Mouse (Mus musculus) layer of hippocampus, postnatal 10 days (tissue): ENCODE measurements at regions not wholly inside any gene's neighbourhood (a gene's known extent, or its start where the extent isn't known, plus 50 kb on each side); places are given as distances from the start of the nearest gene placed in this dataset.

ENCODE experiments used
- DNase-seq, 2 experiments: peaks; one replicate each; pipeline ENCODE4 v3.0.0; 2021; ENCODE audit warnings: low spot score in 2 of 2

GRCm38 (mm10) chr10:102943156-102943555, 86.9 kb downstream of the Alx1 start:
- no peak for DNase-seq

GRCm38 (mm10) chr10:102940823-102941519, 89.0 kb downstream of the Alx1 start:
- no peak for DNase-seq

- no peak for DNase-seq
Observed at GRCm38 (mm10) chr10:102931445-102931844, 98.6 kb downstream of the Alx1 start.

GRCm38 (mm10) chr10:102928651-102929050, 101.4 kb downstream of the Alx1 start:
- no peak for DNase-seq

GRCm38 (mm10) chr10:102897368-102897767, 132.6 kb downstream of the Alx1 start:
- no peak for DNase-seq

- DNase-seq = no peak
Observed at GRCm38 (mm10) chr10:102895952-102896351, 134.1 kb downstream of the Alx1 start.

- DNase-seq = no peak
Observed at GRCm38 (mm10) chr10:102892373-102892772, 137.6 kb downstream of the Alx1 start.

GRCm38 (mm10) chr10:102889709-102890108, 140.3 kb downstream of the Alx1 start:
- DNase-seq = no peak

GRCm38 (mm10) chr10:102881824-102882438, 148.1 kb downstream of the Alx1 start:
- no peak for DNase-seq

GRCm38 (mm10) chr10:102878010-102878409, 152.0 kb downstream of the Alx1 start:
- DNase-seq = peak; percentile 17 to 26

- no peak for DNase-seq
Observed at GRCm38 (mm10) chr10:102876946-102877345, 153.1 kb downstream of the Alx1 start.

- no peak for DNase-seq
Observed at GRCm38 (mm10) chr10:102866920-102867319, 163.1 kb downstream of the Alx1 start.

- no peak for DNase-seq
Observed at GRCm38 (mm10) chr10:102836567-102837224, 193.3 kb downstream of the Alx1 start.

- no peak for DNase-seq
Observed at GRCm38 (mm10) chr10:102835814-102836213, 194.2 kb downstream of the Alx1 start.

- no peak for DNase-seq
Observed at GRCm38 (mm10) chr10:102829606-102830005, 200.4 kb downstream of the Alx1 start.

- DNase-seq = no peak
Observed at GRCm38 (mm10) chr10:102823434-102823833, 206.6 kb downstream of the Alx1 start.

GRCm38 (mm10) chr10:102801391-102801790, 228.6 kb downstream of the Alx1 start:
- DNase-seq = no peak

- DNase-seq = no peak
Observed at GRCm38 (mm10) chr10:102779243-102779642, 250.8 kb downstream of the Alx1 start.

GRCm38 (mm10) chr10:102763696-102764095, 251.7 kb downstream of the Rassf9 start:
- DNase-seq = no peak

GRCm38 (mm10) chr10:102762378-102762777, 250.4 kb downstream of the Rassf9 start:
- DNase-seq = no peak

GRCm38 (mm10) chr10:102735207-102735606, 223.2 kb downstream of the Rassf9 start:
- DNase-seq = peak; percentile 25 to 44

GRCm38 (mm10) chr10:102732420-102732819, 220.4 kb downstream of the Rassf9 start:
- no peak for DNase-seq
